Mouse (Mus musculus) myocyte (in vitro differentiated cells): ENCODE measurements around the gene Trp53i13. TPM values are rescaled to one million over a fixed set of nuclear protein-coding genes. Genes with fewer than 3 reads are reported as not detected.

ENCODE experiments used
- H3K27me3 ChIP-seq: one replicate; pipeline ENCODE4 v1.6.1; 2011; ENCODE audit not compliant: control insufficient read depth, insufficient read depth, insufficient read length
- H3K36me3 ChIP-seq: one replicate; pipeline ENCODE4 v1.6.1; 2011; ENCODE audit not compliant: control insufficient read depth, insufficient read depth
- H3K4me2 ChIP-seq: one replicate; pipeline ENCODE4 v1.6.1; 2011; ENCODE audit warnings: low read depth, control low read depth
- H3K4me3 ChIP-seq: one replicate; pipeline ENCODE4 v1.5.1; 2011; ENCODE audit warnings: mild to moderate bottlenecking, control low read depth, moderate library complexity
- H3K79me2 ChIP-seq: one replicate; pipeline ENCODE4 v1.6.1; 2011; ENCODE audit not compliant: control insufficient read depth, insufficient read depth
- H3ac ChIP-seq: one replicate; pipeline ENCODE4 v1.6.1; 2011; ENCODE audit not compliant: control insufficient read depth, insufficient read length
- CEBPB ChIP-seq: IDR thresholded peaks from 2 replicates; pipeline ENCODE4 v1.6.1; 2011; ENCODE audit warnings: mild to moderate bottlenecking, moderate library complexity; ENCODE audit not compliant: poor library complexity, insufficient read depth, severe bottlenecking
- E2F4 ChIP-seq: IDR thresholded peaks from one replicate; pipeline ENCODE4 v1.6.1; 2011; ENCODE audit warnings: mild to moderate bottlenecking, control low read depth, moderate library complexity; ENCODE audit not compliant: insufficient read depth
- MAX ChIP-seq: IDR thresholded peaks from one replicate; pipeline ENCODE4 v1.6.1; 2011; ENCODE audit warnings: low read depth, mild to moderate bottlenecking, control low read depth
- MYOD1 ChIP-seq, 3 experiments: IDR thresholded peaks; one replicate each; pipeline ENCODE4 v1.6.1; 2011; ENCODE audit warnings: control low read depth in 2 of 3, low read depth in 2 of 3, mild to moderate bottlenecking in 2 of 3, moderate library complexity in 1 of 3; ENCODE audit not compliant: insufficient read length in 2 of 3, control insufficient read depth in 1 of 3
- MYOG ChIP-seq, 3 experiments: IDR thresholded peaks; one replicate each; pipeline ENCODE4 v1.6.1; 2011; ENCODE audit warnings: control low read depth in 2 of 3, low read depth in 2 of 3, mild to moderate bottlenecking in 2 of 3; ENCODE audit not compliant: insufficient read length in 2 of 3, control insufficient read depth in 1 of 3, insufficient read depth in 1 of 3
- POLR2A ChIP-seq: IDR thresholded peaks from one replicate; pipeline ENCODE4 v1.6.1; 2011; ENCODE audit warnings: low read depth, mild to moderate bottlenecking, control low read depth, moderate library complexity; ENCODE audit not compliant: insufficient read length
- POLR2AphosphoS2 ChIP-seq: IDR thresholded peaks from one replicate; pipeline ENCODE4 v1.6.1; 2011; ENCODE audit warnings: low read depth, control low read depth; ENCODE audit not compliant: insufficient read length
- REST ChIP-seq: IDR thresholded peaks from one replicate; pipeline ENCODE4 v1.6.1; 2011; ENCODE audit warnings: mild to moderate bottlenecking, control low read depth, moderate library complexity; ENCODE audit not compliant: insufficient read depth, insufficient read length
- SRF ChIP-seq: IDR thresholded peaks from one replicate; pipeline ENCODE4 v1.6.1; 2011; ENCODE audit warnings: low read depth; ENCODE audit not compliant: control insufficient read depth, insufficient read length
- TCF12 ChIP-seq: IDR thresholded peaks from one replicate; pipeline ENCODE4 v1.6.1; 2011; ENCODE audit warnings: mild to moderate bottlenecking, control low read depth; ENCODE audit not compliant: poor library complexity, insufficient read depth, severe bottlenecking
- TCF3 ChIP-seq: IDR thresholded peaks from one replicate; pipeline ENCODE4 v1.6.1; 2011; ENCODE audit warnings: low read depth, control low read depth; ENCODE audit not compliant: insufficient read length
- USF1 ChIP-seq: IDR thresholded peaks from one replicate; pipeline ENCODE4 v1.6.1; 2011; ENCODE audit warnings: low read depth, mild to moderate bottlenecking, control low read depth, moderate library complexity
- polyA plus RNA-seq: library from polyadenylated mRNA; unstranded; fragments of >200 nt; fragmentation: generic; extraction: Trizol; gene quantifications from one replicate; pipeline ENCODE4 v1.2.1, GENCODE M21; 2012; ENCODE audit warnings: missing spikeins

Trp53i13 gene
- polyA plus RNA-seq, 1 experiment = 23.7 TPM

GRCm38 (mm10) chr11:77498261-77499139 lies 17.3 kb downstream of the Trp53i13 start:
- no peak for TF ChIP-seq MYOG (IDR thresholded peaks at IDR 0.05; ENCODE audit: control insufficient read depth in 1 of 3, insufficient read depth in 1 of 3, insufficient read length in 2 of 3, low read depth in 2 of 3)
- no peak for TF ChIP-seq REST
- TF ChIP-seq E2F4 = no peak
- H3K36me3 ChIP-seq = peaks cover 7% of the 10 kb centered on the region
- peaks cover 55% of the 10 kb centered on the region for H3K79me2 ChIP-seq
- H3K27me3 ChIP-seq = no peaks in the 10 kb centered on the region
- no peak overlapping the region for H3K4me2 ChIP-seq
- no peak overlapping the region for H3K4me3 ChIP-seq
- no peak overlapping the region for H3ac ChIP-seq

GRCm38 (mm10) chr11:77497851-77498250 lies 17.9 kb downstream of the Trp53i13 start:
- H3K79me2 ChIP-seq = peaks cover 55% of the 10 kb centered on the region
- no peak overlapping the region for H3ac ChIP-seq
- no peak overlapping the region for H3K4me3 ChIP-seq
- H3K36me3 ChIP-seq = peaks cover 7% of the 10 kb centered on the region
- no peak for TF ChIP-seq TCF12
- no peak for TF ChIP-seq POLR2AphosphoS2
- TF ChIP-seq REST = no peak
- no peak overlapping the region for H3K4me2 ChIP-seq
- no peaks in the 10 kb centered on the region for H3K27me3 ChIP-seq

GRCm38 (mm10) chr11:77497341-77497756 lies 18.4 kb downstream of the Trp53i13 start:
- H3K79me2 ChIP-seq = peaks cover 55% of the 10 kb centered on the region
- H3ac ChIP-seq = no peak overlapping the region
- no peaks in the 10 kb centered on the region for H3K27me3 ChIP-seq
- H3K36me3 ChIP-seq = peaks cover 5% of the 10 kb centered on the region
- no peak overlapping the region for H3K4me2 ChIP-seq
- no peak for TF ChIP-seq REST
- TF ChIP-seq SRF = no peak
- no peak for TF ChIP-seq POLR2AphosphoS2
- no peak for TF ChIP-seq POLR2A
- no peak for TF ChIP-seq MYOD1 (IDR thresholded peaks at IDR 0.05; ENCODE audit: control insufficient read depth in 1 of 3, insufficient read length in 2 of 3, low read depth in 2 of 3)
- TF ChIP-seq TCF12 = no peak
- no peak for TF ChIP-seq USF1
- no peak for TF ChIP-seq CEBPB
- no peak for TF ChIP-seq MYOG (IDR thresholded peaks at IDR 0.05; ENCODE audit: control insufficient read depth in 1 of 3, insufficient read depth in 1 of 3, insufficient read length in 2 of 3, low read depth in 2 of 3)
- no peak for TF ChIP-seq MAX
- no peak for TF ChIP-seq TCF3
- no peak overlapping the region for H3K4me3 ChIP-seq

- peaks cover 55% of the 10 kb centered on the region for H3K79me2 ChIP-seq
- no peak for TF ChIP-seq REST
- TF ChIP-seq CEBPB = no peak
- no peak for TF ChIP-seq TCF12
- TF ChIP-seq TCF3 = no peak
- no peak for TF ChIP-seq USF1
- TF ChIP-seq E2F4 = no peak
- no peak for TF ChIP-seq SRF
- TF ChIP-seq MYOG (IDR thresholded peaks at IDR 0.05; ENCODE audit: control insufficient read depth in 1 of 3, insufficient read depth in 1 of 3, insufficient read length in 2 of 3, low read depth in 2 of 3) = no peak
- no peak for TF ChIP-seq POLR2AphosphoS2
- TF ChIP-seq MYOD1 (IDR thresholded peaks at IDR 0.05; ENCODE audit: control insufficient read depth in 1 of 3, insufficient read length in 2 of 3, low read depth in 2 of 3) = no peak
- TF ChIP-seq MAX = no peak
- no peak for TF ChIP-seq POLR2A
- H3ac ChIP-seq = no peak overlapping the region
- H3K4me2 ChIP-seq = no peak overlapping the region
- no peaks in the 10 kb centered on the region for H3K27me3 ChIP-seq
- H3K36me3 ChIP-seq = no peaks in the 10 kb centered on the region
- no peak overlapping the region for H3K4me3 ChIP-seq
Measured at GRCm38 (mm10) chr11:77495507-77495906, 20.3 kb downstream of the Trp53i13 start.

GRCm38 (mm10) chr11:77494782-77495181 lies 21.0 kb downstream of the Trp53i13 start:
- no peaks in the 10 kb centered on the region for H3K36me3 ChIP-seq
- peaks cover 55% of the 10 kb centered on the region for H3K79me2 ChIP-seq
- H3K4me3 ChIP-seq = peak overlapping the region; percentile 57
- no peak for TF ChIP-seq USF1
- TF ChIP-seq MAX = no peak
- no peak for TF ChIP-seq POLR2AphosphoS2
- TF ChIP-seq E2F4 = no peak
- no peak for TF ChIP-seq SRF
- TF ChIP-seq TCF12 = no peak
- TF ChIP-seq TCF3 = no peak
- no peak for TF ChIP-seq CEBPB
- TF ChIP-seq MYOD1 (IDR thresholded peaks at IDR 0.05; ENCODE audit: control insufficient read depth in 1 of 3, insufficient read length in 2 of 3, low read depth in 2 of 3) = no peak
- TF ChIP-seq REST = no peak
- no peak for TF ChIP-seq MYOG (IDR thresholded peaks at IDR 0.05; ENCODE audit: control insufficient read depth in 1 of 3, insufficient read depth in 1 of 3, insufficient read length in 2 of 3, low read depth in 2 of 3)
- no peak for TF ChIP-seq POLR2A
- H3K27me3 ChIP-seq = no peaks in the 10 kb centered on the region
- no peak overlapping the region for H3ac ChIP-seq
- peak overlapping the region; percentile 97 for H3K4me2 ChIP-seq
